Mouse (Mus musculus) kidney, postnatal 36 days (tissue): ENCODE measurements around the gene Olfr1044.
"Not testable (repeated sequence)": the region's sequence is repeated elsewhere in the genome, so short reads cannot be mapped to it uniquely, and the experiment has no call there.

Experiments
- DNase-seq, 2 experiments: peaks; one replicate each; pipeline ENCODE4 v3.0.0; 2021 to 2022; ENCODE audit warnings: mixed read lengths in 2 of 2

Gene Olfr1044

DNA sequence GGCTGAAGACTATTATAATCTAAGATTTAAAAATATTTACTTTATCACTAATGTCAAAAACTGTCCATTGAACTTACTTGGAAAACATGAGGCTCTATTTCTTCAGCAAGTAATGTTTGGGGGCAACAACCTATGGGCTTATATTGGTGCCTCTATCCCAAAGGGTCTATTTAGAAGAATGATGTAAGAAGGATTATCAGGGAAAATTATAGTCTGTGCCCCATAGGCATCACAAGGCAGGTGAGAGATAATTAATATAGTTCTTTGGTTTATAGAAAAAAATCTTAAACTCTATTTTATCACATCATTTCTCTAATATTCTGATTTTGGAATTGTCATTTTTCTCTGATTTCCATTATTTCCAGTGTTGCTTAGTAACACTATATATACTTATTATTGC lies at the start of gene Olfr1044:
Gene Olfr1044, minus strand, starts transcription at position 101 of the 400 bp plus-strand sequence.
- no peak for DNase-seq

DNA sequence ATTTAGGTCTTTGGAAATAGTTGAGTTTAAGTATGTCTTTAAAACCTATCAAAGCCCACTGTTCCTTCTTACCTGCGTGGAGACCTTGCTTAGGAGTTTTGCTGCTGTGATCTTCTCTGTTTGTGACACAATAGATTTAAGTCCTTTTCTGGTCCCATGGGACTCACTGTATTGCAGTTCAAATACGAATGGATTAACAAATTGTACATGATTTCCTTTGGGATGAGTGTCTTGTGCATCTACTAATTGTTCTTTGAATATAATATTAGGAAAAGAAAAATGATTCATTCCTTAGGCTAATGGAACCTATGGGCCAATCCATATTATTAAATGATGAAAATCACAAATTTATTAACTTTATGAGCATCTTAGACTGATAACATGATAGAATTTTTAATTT lies 41.6 kb upstream of the Olfr1044 start, which contains the start of gene Olfr1046:
Gene Olfr1046, minus strand, starts transcription at position 101 of the 400 bp plus-strand sequence.
- no peak for DNase-seq

DNA sequence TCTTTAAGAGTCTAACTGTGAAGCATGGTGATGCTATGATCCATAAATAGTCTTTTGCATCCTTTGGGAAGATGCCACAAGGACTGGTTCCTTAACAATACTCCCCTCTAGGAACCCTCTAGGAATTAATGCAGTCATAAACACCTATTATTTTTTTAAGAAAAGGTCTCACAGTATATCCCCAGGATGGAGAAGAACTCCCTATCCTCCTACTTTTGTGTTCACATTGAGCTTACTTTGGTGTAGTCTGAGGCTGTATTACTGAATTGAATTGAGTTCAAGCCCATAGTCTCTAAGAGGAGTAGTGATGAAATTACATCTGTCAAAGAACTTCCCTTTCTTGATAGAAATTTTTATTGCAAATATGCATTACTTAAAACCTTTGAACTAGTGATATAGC lies 25.3 kb upstream of the Olfr1044 start, which contains the start of gene Olfr1045:
Gene Olfr1045, minus strand, starts transcription at position 101 of the 400 bp plus-strand sequence.
- no peak for DNase-seq

DNA sequence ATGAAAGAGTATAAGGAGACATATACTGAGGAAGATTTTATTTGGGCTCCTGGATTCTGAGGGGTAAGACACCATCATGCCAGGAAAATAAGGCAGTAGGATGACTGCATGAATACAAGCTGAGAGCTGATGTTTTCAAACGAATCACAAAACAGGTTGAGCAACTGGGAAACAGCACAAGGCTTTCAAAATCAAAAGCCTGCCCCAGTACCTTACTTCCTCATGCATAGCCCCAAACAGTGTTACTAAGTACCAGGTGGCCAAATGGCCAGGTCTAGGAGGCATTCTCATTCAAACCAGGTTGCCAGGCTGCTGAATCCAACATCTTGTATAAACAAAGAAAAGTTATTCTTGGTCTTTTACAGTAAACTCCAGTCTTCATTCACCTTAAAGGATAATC lies 18.2 kb upstream of the Olfr1044 start:
- DNase-seq, result no peak

DNA sequence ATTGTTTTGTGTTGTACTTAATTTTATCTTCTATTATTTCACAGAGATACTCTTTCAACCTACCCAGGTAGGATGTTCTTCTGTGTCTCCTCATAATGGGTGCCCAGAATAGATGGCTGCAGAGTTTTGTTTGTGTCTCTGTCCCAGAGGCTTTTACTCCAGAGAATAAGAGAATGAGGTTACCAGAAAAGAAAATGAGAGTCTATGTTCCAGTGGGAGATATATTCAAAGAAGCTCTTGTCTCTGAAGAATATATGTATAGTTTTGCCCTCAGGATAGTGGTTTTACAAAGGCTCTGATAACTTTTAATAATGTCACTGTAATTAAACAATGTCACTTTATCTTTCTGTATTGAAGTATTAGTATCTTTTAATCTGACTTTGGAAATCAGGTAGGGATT lies 8.0 kb upstream of the Olfr1044 start, which contains the start of gene Olfr52:
Gene Olfr52, minus strand, starts transcription at position 101 of the 400 bp plus-strand sequence.
- DNase-seq, result no peak

DNA sequence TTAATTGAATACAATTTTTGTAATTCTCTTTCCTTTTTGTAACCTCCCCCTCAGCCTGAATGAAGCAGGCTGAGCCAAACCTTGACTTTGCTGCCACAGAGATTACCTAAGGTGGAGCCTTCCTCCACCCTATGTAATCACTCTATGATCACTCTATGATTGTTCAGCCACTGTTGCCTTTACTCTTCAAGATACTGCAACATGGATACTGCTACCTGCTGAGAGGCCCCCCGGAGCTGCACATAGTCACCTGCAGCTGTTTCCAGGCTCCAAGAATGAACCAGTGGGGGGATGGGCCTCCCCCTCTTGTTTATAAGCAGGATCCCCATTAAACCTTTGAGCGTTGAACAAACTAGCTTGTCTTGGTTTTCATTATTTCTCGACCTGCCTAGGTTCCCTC lies 2.3 kb upstream of the Olfr1044 start:
- DNase-seq, result no peak

DNA sequence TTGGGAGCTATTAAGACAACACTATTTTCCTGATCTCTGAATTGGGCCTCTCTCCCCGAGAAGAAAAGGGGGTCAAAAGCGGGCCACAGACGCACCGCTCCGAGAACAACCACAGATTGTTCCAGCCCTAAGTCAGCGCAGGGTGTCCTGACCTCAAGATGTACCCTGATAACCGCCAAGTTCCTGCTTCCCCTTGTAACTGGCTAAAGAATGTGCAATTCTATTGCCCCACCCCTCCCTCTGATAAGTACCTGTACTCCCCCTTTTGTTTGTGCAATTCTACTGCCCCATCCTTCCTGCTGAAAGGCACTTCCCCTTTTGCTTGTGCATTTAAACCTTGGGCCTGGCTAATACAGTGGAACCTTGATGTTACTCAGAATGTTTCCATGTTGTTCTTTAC lies 2.2 kb downstream of the Olfr1044 start:
- DNase-seq, result not testable (repeated sequence)

DNA sequence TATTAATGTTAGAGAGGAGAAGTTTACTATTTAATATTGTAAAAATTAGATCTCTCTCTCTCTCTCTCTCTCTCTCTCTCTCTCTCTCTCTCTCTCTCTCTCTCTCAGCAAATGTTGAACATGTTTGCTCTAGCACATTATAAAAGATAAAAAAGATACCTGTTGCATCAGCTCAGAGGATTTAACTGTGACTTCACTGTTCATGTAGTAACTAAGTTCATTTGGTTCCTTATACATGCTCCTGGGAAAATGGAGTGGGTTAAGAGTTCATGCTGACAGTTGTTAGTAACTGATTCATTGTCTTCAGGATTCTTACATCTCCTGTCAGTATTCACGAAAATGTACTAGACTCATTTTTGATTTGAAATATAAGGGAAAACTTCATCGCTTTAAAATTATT lies 10.2 kb downstream of the Olfr1044 start, which contains the start of gene Olfr1043:
Gene Olfr1043, minus strand, starts transcription at position 101 of the 400 bp plus-strand sequence.
- no peak for DNase-seq

DNA sequence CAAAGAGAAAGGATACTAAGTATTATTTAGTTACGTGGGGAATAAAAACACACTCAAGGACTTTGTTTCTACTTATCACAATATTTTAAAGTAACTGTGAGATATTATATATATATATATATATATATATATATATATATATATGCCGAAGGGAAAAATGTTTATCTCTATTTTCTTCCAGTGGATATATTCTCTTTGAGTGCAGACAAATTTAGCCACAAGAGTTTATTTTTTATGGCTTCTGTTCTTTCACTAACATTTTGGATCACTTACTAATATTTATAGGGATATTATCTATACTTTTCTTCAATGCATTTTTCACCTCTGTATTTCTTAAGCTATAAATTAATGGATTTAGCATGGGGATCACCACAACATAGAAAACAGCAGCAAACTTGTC lies 15.9 kb downstream of the Olfr1044 start, which contains the start of gene Olfr1042:
Gene Olfr1042, minus strand, starts transcription at position 101 of the 400 bp plus-strand sequence.
- DNase-seq, result no peak

DNA sequence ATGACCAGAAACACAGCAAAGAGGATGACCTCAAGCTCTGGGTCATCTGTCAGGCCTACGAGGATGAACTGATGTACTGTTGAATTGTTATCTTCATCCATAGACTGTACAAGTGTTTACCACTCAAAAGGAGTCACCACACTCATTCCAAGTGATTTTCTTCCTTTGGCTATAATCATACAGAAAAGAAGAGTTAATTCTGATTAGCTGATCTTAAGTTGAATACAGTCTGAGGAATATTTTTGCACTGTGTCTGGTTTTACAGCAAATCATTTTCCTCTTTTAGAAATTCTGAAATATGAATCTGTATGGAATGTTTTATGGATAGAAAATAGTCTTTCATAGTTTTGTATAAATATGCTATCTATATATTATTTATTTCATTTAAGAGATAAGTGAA lies 31.0 kb downstream of the Olfr1044 start, which contains the start of gene Olfr1040:
Gene Olfr1040, minus strand, starts transcription at position 101 of the 400 bp plus-strand sequence.
- DNase-seq, result no peak

DNA sequence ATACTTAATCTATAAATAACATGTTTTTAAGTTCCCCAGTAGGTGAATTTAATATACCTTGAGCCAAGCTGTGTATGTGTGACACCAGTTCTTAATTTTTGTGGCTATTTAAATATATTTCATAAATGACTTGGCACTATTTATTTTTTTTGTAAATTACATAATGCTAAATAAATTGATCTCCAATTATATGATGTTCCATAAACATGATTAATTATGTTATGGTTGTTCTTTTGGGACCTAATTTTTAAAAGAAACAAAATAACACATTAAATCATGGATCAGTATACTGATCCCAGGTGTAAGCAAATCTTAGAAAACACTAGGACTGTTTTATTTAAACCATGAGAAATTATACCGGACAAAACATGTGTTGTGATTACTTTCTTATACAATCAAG lies 41.8 kb downstream of the Olfr1044 start, which contains the start of gene Olfr1039:
Gene Olfr1039, minus strand, starts transcription at position 101 of the 400 bp plus-strand sequence.
- DNase-seq, result no peak
